Mouse (Mus musculus) erythroblast, embryonic 14.5 days (primary cell): ENCODE measurements around the gene Cwh43.

Source experiments
- GATA1 ChIP-seq: IDR thresholded peaks from 2 replicates; pipeline ENCODE4 v1.6.1; 2012; ENCODE audit warnings: low read length, inconsistent platforms, mixed read lengths
- TAL1 ChIP-seq: IDR thresholded peaks from 3 replicates; pipeline ENCODE4 v1.6.1; 2012; ENCODE audit warnings: low read length, inconsistent platforms, mixed read lengths

- no peak for TF ChIP-seq GATA1
- no peak for TF ChIP-seq TAL1
Measured at GRCm38 (mm10) chr5:73383647-73383970, 22.3 kb upstream of the Cwh43 start.
